Mouse (Mus musculus) cortical plate, adult 2 months (tissue): ENCODE measurements at regions not wholly inside any gene's neighbourhood (a gene's known extent, or its start where the extent isn't known, plus 50 kb on each side); places are given as distances from the start of the nearest gene placed in this dataset.

Source experiments
- CTCF ChIP-seq: fragments of 200-500 bp; IDR thresholded peaks from 2 replicates; pipeline ENCODE4 v1.5.1; 2011; ENCODE audit warnings: mild to moderate bottlenecking, control low read depth, low read length; ENCODE audit not compliant: insufficient read depth; ENCODE audit errors: extremely low read depth
- POLR2A ChIP-seq: fragments of 200-500 bp; IDR thresholded peaks from 2 replicates; pipeline ENCODE4 v1.6.1; 2011; ENCODE audit warnings: mild to moderate bottlenecking, low read length, control low read depth; ENCODE audit not compliant: insufficient read depth; ENCODE audit errors: extremely low read depth

GRCm38 (mm10) chr13:97697262-97697661 lies 63.2 kb downstream of the Gm10260 start:
- no peak for TF ChIP-seq POLR2A
- TF ChIP-seq CTCF, result no peak
